Mouse (Mus musculus): ENCODE measurements around the gene Taf1. TPM values are rescaled to one million over a fixed set of nuclear protein-coding genes. Genes with fewer than 3 reads are reported as not detected.

Gene Taf1
- 10.7 TPM for polyA plus RNA-seq (2014; fragmentation: Illumina TruSeq; extraction: RNeasy Lipid Tissue Mini Kit (QIAGEN cat#74804); ENCODE audit: insufficient read depth, low read depth, low replicate concordance)

DNA sequence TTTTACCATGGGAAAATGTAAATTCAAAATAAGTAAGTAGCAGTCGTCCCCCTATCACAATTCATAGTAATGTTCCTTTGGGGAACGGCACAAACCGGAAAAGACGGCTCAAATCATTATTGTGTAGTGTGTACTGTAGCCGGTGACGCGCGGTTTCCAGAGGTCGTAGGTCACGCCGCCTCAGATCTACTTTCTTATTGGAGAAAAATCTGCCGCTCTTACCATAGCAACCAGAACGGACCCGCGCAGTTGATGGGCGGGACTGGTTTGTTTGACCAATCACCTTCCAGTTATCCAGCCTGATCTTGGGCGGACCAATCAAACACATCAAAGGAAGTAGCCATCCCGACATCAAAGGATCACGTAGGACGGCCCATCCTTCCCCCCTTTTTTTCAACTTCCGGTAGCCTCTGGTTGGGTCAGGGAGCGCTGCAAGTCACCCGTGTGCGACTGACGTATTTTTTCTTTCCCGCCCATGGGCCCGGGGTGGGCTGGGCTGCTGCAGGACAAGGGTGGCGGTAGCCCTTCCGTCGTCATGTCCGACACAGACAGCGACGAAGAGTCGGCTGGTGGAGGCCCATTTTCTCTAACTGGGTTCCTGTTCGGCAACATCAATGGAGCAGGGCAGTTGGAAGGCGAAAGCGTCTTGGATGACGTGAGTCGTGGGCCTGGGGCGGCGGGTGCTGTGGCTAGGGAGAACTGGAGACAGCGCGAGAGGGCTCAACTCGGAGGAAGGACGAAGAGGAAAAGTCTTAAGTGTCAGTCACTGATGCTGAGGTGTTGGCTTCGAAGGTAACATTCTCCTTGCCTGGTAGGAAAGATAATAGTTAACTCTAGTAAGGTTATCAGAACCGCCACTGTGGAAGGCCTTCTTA lies at the start of gene Taf1:
Taf1 (plus strand) TSS at position 388 of the 875 bp plus-strand sequence.

DNA sequence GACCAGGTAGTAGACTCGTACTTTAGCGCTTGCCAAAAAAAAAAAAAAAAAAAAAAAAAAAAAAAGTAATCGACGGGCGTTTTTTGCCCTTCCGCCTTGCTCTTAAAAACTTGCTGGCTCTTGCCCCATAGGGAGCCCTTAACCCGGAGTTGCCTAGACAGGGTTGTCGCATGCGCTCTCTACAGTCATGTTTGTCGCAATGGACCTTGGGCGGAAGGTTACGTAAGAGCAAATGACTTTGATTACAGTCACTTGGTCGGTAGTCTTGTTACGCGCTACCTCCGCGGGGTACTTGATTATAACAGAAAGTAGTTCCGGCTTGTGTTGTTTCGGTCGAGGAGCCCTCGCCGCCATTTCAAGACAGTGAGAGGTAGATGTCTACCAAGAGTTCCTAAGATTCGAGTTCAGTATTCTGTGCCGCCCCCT lies 107.2 kb downstream of the Taf1 start, which contains the start of gene Ogt:
Ogt (plus strand) TSS at position 320 of the 426 bp plus-strand sequence.

Other genes starting within 250 kb of the Taf1 start
- gene Nlgn3, start 233.6 kb upstream of the Taf1 start, polyA plus RNA-seq (2014; fragmentation: Illumina TruSeq; extraction: RNeasy Lipid Tissue Mini Kit (QIAGEN cat#74804); ENCODE audit: insufficient read depth, low read depth, low replicate concordance): 0.09 TPM
- 2.2 TPM for gene Gjb1, start 156.4 kb upstream of the Taf1 start, polyA plus RNA-seq (2014; fragmentation: Illumina TruSeq; extraction: RNeasy Lipid Tissue Mini Kit (QIAGEN cat#74804); ENCODE audit: insufficient read depth, low read depth, low replicate concordance)
- 9.9 TPM for gene Zmym3, start 111.9 kb upstream of the Taf1 start, polyA plus RNA-seq (2014; fragmentation: Illumina TruSeq; extraction: RNeasy Lipid Tissue Mini Kit (QIAGEN cat#74804); ENCODE audit: insufficient read depth, low read depth, low replicate concordance)
- gene Nono, start 103.4 kb upstream of the Taf1 start, polyA plus RNA-seq (2014; fragmentation: Illumina TruSeq; extraction: RNeasy Lipid Tissue Mini Kit (QIAGEN cat#74804); ENCODE audit: insufficient read depth, low read depth, low replicate concordance): 71.5 TPM
- 3.9 TPM for gene Itgb1bp2, start 83.6 kb upstream of the Taf1 start, polyA plus RNA-seq (2014; fragmentation: Illumina TruSeq; extraction: RNeasy Lipid Tissue Mini Kit (QIAGEN cat#74804); ENCODE audit: insufficient read depth, low read depth, low replicate concordance)
- gene Ogt, start 107.3 kb downstream of the Taf1 start, polyA plus RNA-seq (2014; fragmentation: Illumina TruSeq; extraction: RNeasy Lipid Tissue Mini Kit (QIAGEN cat#74804); ENCODE audit: insufficient read depth, low read depth, low replicate concordance): 33.5 TPM
- gene Cxcr3, start 201.5 kb downstream of the Taf1 start, polyA plus RNA-seq (2014; fragmentation: Illumina TruSeq; extraction: RNeasy Lipid Tissue Mini Kit (QIAGEN cat#74804); ENCODE audit: insufficient read depth, low read depth, low replicate concordance): 2.2 TPM

All from lung, adult 10 weeks (tissue).